In genomic region chr8:47943049-47943448, GRCm38 (mm10) we compare ENCODE assay signal across 12 mouse cellular contexts. TPM values are rescaled to one million over a fixed set of nuclear protein-coding genes. Genes with fewer than 3 reads are reported as not detected.
A peak's percentile ranks its signal among the peaks of the same experiment; 100 is the strongest.
DNase-seq lines count a peak whose midpoint lies in the region; ATAC-seq and TF ChIP-seq lines count a peak whose summit lies in the region.
"Had no signal": no experiment of that assay in that cellular context is flagged by ENCODE, and none has a peak within 500 bp of the region (broad histone marks: within the 10 kb centered on the region; RNA-seq: fewer than 3 reads in every experiment).

No protein-coding gene starts in this region.

- 70% methylated on average over 10 of the region's 10 CpGs for WGBS in forebrain, postnatal 0 days
- WGBS in forebrain, embryonic 11.5 days, result 64% methylated on average over 10 of the region's 10 CpGs

- no peak overlapping the region for H3K4me3 ChIP-seq in forebrain, postnatal 0 days (ENCODE audit: low read depth, low read length)
- no peak overlapping the region for H3K4me3 ChIP-seq in forebrain, embryonic 11.5 days (ENCODE audit: low read depth, low read length)
- H3K4me3 ChIP-seq: forebrain, embryonic 12.5 days; liver, embryonic 13.5 days; neural tube, embryonic 13.5 days had no signal

- H3K27ac ChIP-seq in forebrain, postnatal 0 days (ENCODE audit: low read depth, low read length), result no peak overlapping the region
- H3K27ac ChIP-seq in forebrain, embryonic 11.5 days (ENCODE audit: low read depth, low read length), result no peak overlapping the region
- H3K27ac ChIP-seq: forebrain, embryonic 12.5 days; liver, embryonic 13.5 days; neural tube, embryonic 13.5 days had no signal

- H3K9ac ChIP-seq in forebrain, postnatal 0 days, result no peak overlapping the region
- H3K9ac ChIP-seq in forebrain, embryonic 11.5 days (ENCODE audit: low read length), result no peak overlapping the region
- H3K9ac ChIP-seq: forebrain, embryonic 12.5 days; liver, embryonic 13.5 days; neural tube, embryonic 13.5 days had no signal

- no peaks in the 10 kb centered on the region for H3K9me3 ChIP-seq in forebrain, postnatal 0 days (ENCODE audit: low read length)
- H3K9me3 ChIP-seq in forebrain, embryonic 11.5 days (ENCODE audit: control insufficient read depth, low read length), result no peaks in the 10 kb centered on the region
- H3K9me3 ChIP-seq: forebrain, embryonic 12.5 days; liver, embryonic 13.5 days; neural tube, embryonic 13.5 days had no signal

- H3K27me3 ChIP-seq in forebrain, postnatal 0 days (ENCODE audit: insufficient read depth, low read length), result no peaks in the 10 kb centered on the region
- H3K27me3 ChIP-seq in forebrain, embryonic 11.5 days (ENCODE audit: control insufficient read depth, insufficient read depth, low read length), result no peaks in the 10 kb centered on the region
- H3K27me3 ChIP-seq: forebrain, embryonic 12.5 days; liver, embryonic 13.5 days; neural tube, embryonic 13.5 days had no signal

- no peak overlapping the region for H3K4me2 ChIP-seq in forebrain, postnatal 0 days (ENCODE audit: low read depth)
- H3K4me2 ChIP-seq in forebrain, embryonic 11.5 days (ENCODE audit: low read depth, low read length, severe bottlenecking), result no peak overlapping the region
- H3K4me2 ChIP-seq: forebrain, embryonic 12.5 days; liver, embryonic 13.5 days; neural tube, embryonic 13.5 days had no signal

- no peak for DNase-seq in forebrain, postnatal 0 days
- no peak for DNase-seq in forebrain, embryonic 11.5 days (ENCODE audit: low spot score)
- DNase-seq in B cell, adult 2 months, result peak; percentile 67 to 70
- DNase-seq in kidney, adult 18-20 months, result peak; percentile 55
- no peak for DNase-seq in right cerebral cortex, postnatal 36 days (ENCODE audit: low spot score in 2 of 2)
- no peak for DNase-seq in left cerebral cortex, postnatal 36 days (ENCODE audit: low spot score in 2 of 2)
- DNase-seq: cerebellum, adult 18-20 months; liver, embryonic 13.5 days had no signal

- no peak for ATAC-seq in forebrain, postnatal 0 days
- no peak for ATAC-seq in forebrain, embryonic 11.5 days (replicated peaks; ENCODE audit: low FRiP score)
- peak; percentile 59 for ATAC-seq in megakaryocyte progenitor cell, adult 5-6 weeks (replicated peaks; ENCODE audit: poor library complexity)
- ATAC-seq in megakaryocyte-erythroid progenitor cell, adult 5-6 weeks (replicated peaks; ENCODE audit: low FRiP score, low TSS enrichment, poor library complexity, severe bottlenecking), result no peak; the same call in 1 of the 2 replicates

- intact Hi-C loops in left cerebral cortex, postnatal 36 days (cut with DNase I), result no loop called here

- H3K4me1 ChIP-seq in forebrain, postnatal 0 days (ENCODE audit: insufficient read depth), result no peaks in the 10 kb centered on the region
- no peaks in the 10 kb centered on the region for H3K4me1 ChIP-seq in forebrain, embryonic 11.5 days (replicated peaks; ENCODE audit: control insufficient read depth, insufficient read depth, low read length)
- H3K4me1 ChIP-seq: liver, embryonic 13.5 days had no signal

- TF ChIP-seq CTCF in forebrain, postnatal 0 days (IDR thresholded peaks at IDR 0.05; ENCODE audit: low read depth), result 0 out of 2 replicates have a peak, but pooled peaks have one; percentile 21

- H3K36me3 ChIP-seq in forebrain, postnatal 0 days (ENCODE audit: insufficient read depth), result no peaks in the 10 kb centered on the region
- no peaks in the 10 kb centered on the region for H3K36me3 ChIP-seq in forebrain, embryonic 11.5 days (ENCODE audit: control insufficient read depth, insufficient read depth, low read length)
- H3K36me3 ChIP-seq: forebrain, embryonic 12.5 days; liver, embryonic 13.5 days; neural tube, embryonic 13.5 days had no signal

RNA-seq across cellular contexts. Expression of gene Wwc2, which starts 47.7 kb away (rescaled TPM):
- 7.8 and 8.4 TPM in 2 replicates for total RNA-seq in forebrain, postnatal 0 days (2014; rRNA removed)
- polyA plus RNA-seq in forebrain, postnatal 0 days (2015; fragmentation: Nextera tagmentation; extraction: Ambion mirVana), result 3.1 and 4.7 TPM in 2 replicates
- polyA plus RNA-seq in forebrain, embryonic 11.5 days (2014; fragmentation: Nextera tagmentation; extraction: Ambion mirVana), result 9.4 and 10.3 TPM in 2 replicates
- 5.2 and 6.1 TPM in 2 replicates for total RNA-seq in megakaryocyte progenitor cell, adult 5-6 weeks (2015)
- 5.6 and 6.3 TPM in 2 replicates for total RNA-seq in megakaryocyte progenitor cell, adult 5-6 weeks (2017)
- total RNA-seq in left cerebral cortex, postnatal 36 days (2021), result 10 to 100 TPM; 25.8 to 26.3 TPM
- total RNA-seq in megakaryocyte-erythroid progenitor cell, adult 5-6 weeks (2014; fragmentation: Nextera tagmentation), result 5.1 and 5.8 TPM in 2 replicates
- total RNA-seq in megakaryocyte-erythroid progenitor cell, adult 5-6 weeks (2017), result 6.3 and 6.8 TPM in 2 replicates

Comparison
In these comparisons a context has a peak if more than half of its experiments do, and no peak if none do; other contexts are left out.
1. DNase-seq: peak in B cell, adult 2 months (2 of 2) and kidney, adult 18-20 months (single experiment); none in forebrain, postnatal 0 days (single experiment), forebrain, embryonic 11.5 days (single experiment), right cerebral cortex, postnatal 36 days (0 of 2) and left cerebral cortex, postnatal 36 days (0 of 2).